Mouse (Mus musculus) thymus, postnatal 10 days (tissue): ENCODE results near the gene Ift74.

Experiments used
- DNase-seq, 2 experiments: peaks; one replicate each; pipeline ENCODE4 v3.0.0; 2021; ENCODE audit warnings: low spot score in 2 of 2

Gene Ift74

DNA sequence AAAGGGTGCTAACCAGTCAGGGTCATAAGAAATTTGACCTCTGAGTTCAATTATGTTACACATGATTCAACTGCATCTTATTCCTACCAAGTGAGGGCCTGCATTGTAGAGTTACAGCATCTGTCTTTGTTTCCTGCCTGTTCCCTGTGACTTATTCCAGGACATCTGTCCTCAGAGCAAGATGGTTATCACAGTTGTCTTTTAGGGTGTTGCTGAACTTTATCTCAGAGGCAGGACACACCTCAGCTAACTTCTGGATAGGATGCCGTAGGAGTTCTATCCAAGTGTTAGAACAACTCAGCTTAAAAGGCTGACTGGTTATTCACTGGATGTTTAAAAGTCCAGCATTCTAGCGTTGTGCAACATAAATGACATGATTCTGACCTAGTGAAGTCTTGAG is 77.9 kb downstream of the Ift74 start:
- DNase-seq, result no peak

DNA sequence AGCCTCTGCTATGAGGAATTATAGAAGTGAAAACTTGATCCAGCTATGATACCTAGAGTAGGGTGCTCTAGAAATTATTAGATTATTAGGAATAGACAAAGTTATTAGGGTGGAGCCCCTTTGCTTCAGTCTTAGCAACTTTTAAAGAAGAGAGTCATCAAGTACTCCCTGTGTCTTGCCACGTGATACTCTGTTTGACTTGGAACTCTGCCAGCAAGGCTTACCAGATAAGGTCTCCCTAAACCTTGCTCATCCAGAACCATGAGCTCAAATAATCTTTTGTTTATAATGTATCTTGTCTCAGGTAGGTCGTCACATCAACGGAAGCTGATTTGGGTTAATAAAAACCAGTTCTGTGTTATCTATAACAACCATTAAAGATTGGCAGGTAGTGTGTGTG is 82.1 kb downstream of the Ift74 start:
- DNase-seq, result no peak

DNA sequence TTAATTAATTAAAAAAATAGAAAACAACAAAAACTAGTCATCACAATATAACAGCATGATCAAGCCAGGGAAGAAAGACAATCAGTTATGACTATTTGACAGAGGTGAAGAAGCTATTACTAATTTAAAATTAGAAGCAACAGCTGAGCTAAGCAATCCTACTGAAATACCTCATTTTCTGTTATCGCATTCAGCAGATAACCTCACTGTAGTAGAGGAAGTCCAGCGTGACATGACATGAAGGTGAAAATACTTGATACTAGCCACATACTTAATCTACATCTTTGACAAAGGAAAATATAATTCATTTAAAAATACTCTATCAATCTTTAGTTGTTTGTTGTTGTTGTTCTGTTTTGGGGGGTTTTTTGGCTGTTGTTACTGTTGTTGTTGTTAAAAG is 96.7 kb downstream of the Ift74 start:
- DNase-seq, result no peak

DNA sequence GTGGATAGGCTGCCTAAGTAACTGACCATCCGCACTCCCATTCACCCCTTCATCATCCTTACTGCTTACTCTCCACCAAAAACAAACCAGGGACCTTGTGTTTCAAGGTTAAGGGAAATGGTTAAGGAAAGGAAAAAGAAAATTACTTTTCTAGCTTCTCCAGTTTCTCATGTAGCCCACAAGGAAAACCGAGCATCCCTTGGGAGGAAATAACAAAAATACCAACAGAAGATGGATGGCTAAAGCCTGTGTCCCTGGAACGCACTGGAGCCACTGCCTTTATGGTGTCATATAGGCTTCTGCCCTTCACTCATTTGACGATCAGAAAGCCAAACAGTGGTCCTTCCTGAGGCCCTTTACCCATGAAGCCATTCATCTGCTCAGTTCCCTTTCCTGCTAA is 97.1 kb downstream of the Ift74 start:
- DNase-seq, result no peak

DNA sequence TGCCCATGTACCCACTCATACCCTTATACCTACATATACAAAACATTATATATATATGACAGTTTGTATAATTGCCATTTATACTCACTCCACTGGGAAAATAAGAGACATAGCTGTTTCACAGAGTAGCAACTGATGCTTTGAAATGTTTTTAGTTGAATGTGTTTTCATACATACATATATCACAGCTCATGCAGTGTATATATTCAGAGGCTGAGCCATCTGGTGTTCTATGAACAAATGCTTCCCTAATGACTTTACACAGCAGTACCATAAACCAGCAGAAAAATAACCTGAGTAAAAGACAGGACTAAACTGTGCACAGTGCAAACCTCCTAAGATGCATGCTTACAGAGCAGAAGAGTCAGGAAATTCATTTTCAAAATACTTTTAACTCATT is 99.5 kb downstream of the Ift74 start:
- no peak for DNase-seq

DNA sequence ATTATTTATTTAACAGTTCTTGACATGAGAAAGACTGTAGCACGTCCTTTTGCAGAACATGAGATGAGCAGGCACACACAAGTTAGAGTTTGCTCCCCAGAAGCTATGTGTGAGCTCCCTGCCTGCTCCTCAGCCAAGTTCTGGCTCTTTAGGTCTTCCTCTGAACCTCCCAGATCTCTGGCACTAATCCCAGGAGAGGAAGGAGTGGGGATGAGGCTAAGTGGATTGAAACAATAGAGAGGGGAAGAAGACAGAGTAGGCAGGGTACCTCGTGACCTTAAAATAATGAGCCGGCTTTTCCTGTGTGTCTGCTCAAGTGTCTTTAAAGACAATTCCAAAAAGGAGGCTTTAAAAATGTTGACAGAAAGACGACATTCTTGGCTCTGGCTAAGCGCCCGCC is 100.9 kb downstream of the Ift74 start:
- DNase-seq, result no peak

DNA sequence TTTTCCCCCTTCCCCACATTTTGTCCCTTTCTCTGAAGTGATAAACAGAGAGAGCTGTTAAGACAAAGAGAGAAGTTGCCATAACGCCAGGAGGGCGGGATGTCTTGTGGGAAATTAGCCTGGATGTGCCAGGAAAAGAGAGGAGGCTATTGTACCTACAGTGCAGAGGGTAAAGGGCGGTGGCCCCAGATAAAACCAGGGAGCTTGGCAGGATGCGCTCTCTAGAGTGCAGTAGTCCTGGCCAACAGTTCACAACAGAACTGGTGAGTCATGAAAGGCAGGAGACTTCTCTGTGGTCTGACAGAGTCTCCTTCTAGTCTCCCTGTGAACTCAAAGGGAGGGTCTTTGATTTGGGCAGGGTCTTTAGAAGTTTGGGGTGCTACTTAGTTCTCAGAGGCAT is 111.5 kb downstream of the Ift74 start:
- DNase-seq, result no peak

DNA sequence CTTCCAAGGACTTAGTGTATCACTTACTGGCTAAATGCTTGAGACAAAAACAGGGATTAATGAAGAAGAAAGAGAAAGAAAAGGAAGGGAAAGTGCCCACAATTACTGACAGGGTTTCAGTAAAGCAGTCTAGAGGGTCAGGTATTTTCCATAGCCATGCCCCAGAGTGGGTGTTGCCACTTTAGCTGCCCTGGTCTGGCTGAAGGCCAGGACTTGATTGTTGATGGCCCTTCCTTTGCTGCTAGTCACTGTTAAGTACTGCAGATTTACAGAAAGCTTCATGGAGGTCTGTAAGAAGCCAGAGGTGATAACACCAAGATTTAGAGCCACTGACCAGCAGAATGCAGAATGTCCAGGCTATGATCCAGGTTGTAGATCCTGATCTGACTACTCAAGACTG is 118.4 kb downstream of the Ift74 start:
- DNase-seq, result no peak

DNA sequence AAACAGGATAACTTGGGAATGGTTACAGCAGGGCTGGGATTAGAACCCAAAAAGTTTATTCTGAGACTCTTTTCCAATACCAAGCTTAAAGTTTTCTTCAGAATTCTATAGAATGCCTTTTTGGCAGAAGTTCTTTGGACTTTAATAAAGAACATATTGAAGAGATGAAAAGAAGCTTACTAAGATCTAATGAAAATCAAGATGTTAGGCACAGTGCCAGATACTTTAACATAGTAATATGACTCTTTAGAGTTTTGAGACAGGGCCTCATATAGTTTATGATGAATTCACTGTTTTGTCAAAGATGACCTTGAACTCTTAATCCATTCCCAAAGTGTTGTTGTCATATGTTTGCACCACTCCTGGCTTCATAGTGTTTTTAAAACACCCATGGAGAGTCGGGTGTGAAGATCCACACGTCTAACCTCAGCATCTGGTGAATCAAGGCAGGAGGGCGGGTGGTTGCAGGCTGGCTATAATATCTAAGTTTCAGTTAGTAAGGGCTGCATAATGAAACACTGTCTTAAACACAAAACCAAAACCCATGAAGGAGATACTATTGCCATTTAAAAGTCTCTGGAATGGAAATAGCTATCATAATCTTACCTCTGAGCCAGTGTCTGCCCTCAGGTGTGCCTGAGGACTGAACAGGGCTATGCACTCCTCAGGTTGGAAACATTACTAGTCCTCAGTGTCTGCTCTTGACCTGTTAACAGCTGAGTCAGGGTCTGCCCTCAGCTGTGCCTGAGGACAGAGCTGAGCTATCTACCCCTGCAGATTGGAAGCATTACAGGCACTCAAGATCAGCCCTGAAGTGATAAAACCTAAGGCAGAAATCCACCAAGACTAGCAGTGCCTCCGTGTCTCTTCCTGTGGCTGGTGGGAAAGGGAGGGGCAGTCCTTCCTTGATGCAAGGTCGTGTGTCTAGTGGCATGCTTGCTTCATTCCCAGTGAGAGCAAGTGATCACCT is 123.3 kb downstream of the Ift74 start:
- no peak for DNase-seq

DNA sequence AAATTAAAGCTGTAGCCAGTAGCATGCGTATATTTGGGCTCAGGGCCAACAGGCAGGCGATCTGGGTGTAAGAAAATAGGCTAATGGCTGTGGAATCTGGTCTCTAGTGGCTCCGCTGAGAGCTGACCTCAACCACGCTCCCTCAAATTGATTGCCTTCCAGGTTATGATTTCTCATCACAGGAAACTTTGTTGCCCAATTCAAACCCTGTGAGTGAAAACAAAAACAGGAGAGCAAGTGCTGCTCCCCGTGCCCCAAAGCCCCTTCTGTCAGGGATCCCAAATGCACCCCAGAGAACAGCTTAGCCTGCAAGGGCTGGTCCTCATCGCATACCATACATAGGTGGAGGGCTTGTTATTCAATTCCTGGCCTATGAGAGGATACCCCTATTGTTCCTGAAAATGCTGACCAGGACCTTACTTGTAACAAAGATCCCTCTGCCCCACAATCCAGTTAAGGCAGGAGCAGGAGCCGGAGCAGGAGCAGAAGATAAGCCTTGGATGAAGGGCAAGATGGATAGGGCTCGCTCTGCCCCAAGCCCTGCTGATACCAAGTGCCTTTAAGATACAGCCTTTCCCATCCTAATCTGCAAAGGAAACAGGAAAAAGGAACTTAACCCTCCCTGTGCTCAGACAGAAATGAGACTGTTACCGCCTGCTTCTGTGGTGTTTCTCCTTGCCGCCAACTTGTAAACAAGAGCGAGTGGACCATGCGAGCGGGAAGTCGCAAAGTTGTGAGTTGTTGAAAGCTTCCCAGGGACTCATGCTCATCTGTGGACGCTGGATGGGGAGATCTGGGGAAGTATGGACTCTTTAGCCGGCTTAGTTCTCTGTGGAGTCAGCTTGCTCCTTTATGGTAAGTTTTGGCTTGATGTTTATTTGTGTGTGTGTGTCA is 124.8 kb downstream of the Ift74 start, which contains the start of gene Tek:
Gene Tek, plus strand, starts transcription at position 452 of the 894 bp plus-strand sequence.
- DNase-seq, result no peak

DNA sequence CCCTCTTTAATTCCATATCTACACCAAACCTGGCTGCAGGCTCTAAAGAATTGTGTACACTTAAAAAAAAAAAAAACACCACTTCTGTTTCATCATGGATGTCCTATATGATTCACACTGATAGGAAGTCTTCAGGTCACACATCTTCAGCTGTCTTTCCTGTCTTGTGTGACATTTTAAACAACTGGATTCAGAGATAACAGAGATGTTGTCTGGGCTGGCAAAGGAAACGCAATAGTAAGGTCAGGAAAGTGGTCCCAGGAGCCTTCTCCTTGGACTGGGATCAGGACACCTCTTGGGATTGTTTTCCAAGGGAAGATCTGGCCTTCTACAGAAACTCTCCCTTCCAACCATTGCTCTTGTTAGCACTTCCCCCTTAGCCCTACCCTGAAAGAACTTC is 127.5 kb downstream of the Ift74 start:
- DNase-seq, result no peak
